Mouse (Mus musculus) intestine, postnatal 0 days (tissue): Measurements from ENCODE around the gene Gm49318. TPM values are rescaled to one million over a fixed set of nuclear protein-coding genes. Genes with fewer than 3 reads are reported as not detected.

ENCODE experiments used
- ATAC-seq: fragments of 200-750 bp; cut with Nextera tagmentation; 2 replicates; pipeline ENCODE4 v1.8.0; 2017; ENCODE audit warnings: mild to moderate bottlenecking, moderate TSS enrichment, moderate library complexity
- H3K27ac ChIP-seq: fragments of 300-500 bp; sonication (generic); 2 replicates; pipeline ENCODE4 v1.5.1; 2014; ENCODE audit warnings: mild to moderate bottlenecking, low read depth, low read length, moderate library complexity
- H3K27me3 ChIP-seq: fragments of 300-500 bp; sonication (generic); replicated peaks from 2 replicates; pipeline ENCODE4 v1.6.1; 2014; ENCODE audit warnings: low read length, mixed read lengths; ENCODE audit not compliant: control insufficient read depth, insufficient read depth
- H3K36me3 ChIP-seq: fragments of 300-500 bp; sonication (generic); 2 replicates; pipeline ENCODE4 v1.6.1; 2014; ENCODE audit warnings: mild to moderate bottlenecking, moderate library complexity; ENCODE audit not compliant: control insufficient read depth, insufficient read depth
- H3K4me1 ChIP-seq: fragments of 300-500 bp; sonication (generic); replicated peaks from 2 replicates; pipeline ENCODE4 v1.6.1; 2014; ENCODE audit warnings: antibody characterized with exemption, low read length, mixed read lengths; ENCODE audit not compliant: control insufficient read depth, insufficient read depth
- H3K4me2 ChIP-seq: fragments of 300-500 bp; sonication (generic); replicated peaks from 2 replicates; pipeline ENCODE4 v1.6.1; 2014; ENCODE audit warnings: low read depth, mild to moderate bottlenecking, moderate library complexity
- H3K4me3 ChIP-seq: fragments of 300-500 bp; sonication (generic); 2 replicates; pipeline ENCODE4 v1.5.1; 2014; ENCODE audit warnings: low read depth, low read length
- H3K9ac ChIP-seq: fragments of 300-500 bp; sonication (generic); 2 replicates; pipeline ENCODE4 v1.6.1; 2014; ENCODE audit warnings: mild to moderate bottlenecking, low read depth, low read length
- H3K9me3 ChIP-seq: fragments of 300-500 bp; sonication (generic); 2 replicates; pipeline ENCODE4 v1.6.1; 2016; ENCODE audit warnings: mixed run types; ENCODE audit not compliant: control insufficient read depth
- CTCF ChIP-seq: sonication (generic); IDR thresholded peaks from 2 replicates; pipeline ENCODE4 v1.5.1; 2016; ENCODE audit warnings: low read depth, mild to moderate bottlenecking, control low read depth, antibody characterized with exemption, moderate library complexity
- WGBS: fragments of 180-500 bp; shearing (Covaris S2); extraction: QIAGEN DNeasy Blood & Tissue Kit; methylation state at CpG from one replicate; pipeline ENCODE4 v1.1.7; 2014; 5-methylcytosine and 5-hydroxymethylcytosine counted together
- polyA plus RNA-seq: library from polyadenylated mRNA; unstranded; fragments of >200 nt; fragmentation: Nextera tagmentation; extraction: Ambion mirVana; gene quantifications from 2 replicates; pipeline ENCODE4 v1.2.1, GENCODE M21; 2015

Gene Gm49318
- polyA plus RNA-seq, 1 experiment from 2014 or later = not detected

DNA sequence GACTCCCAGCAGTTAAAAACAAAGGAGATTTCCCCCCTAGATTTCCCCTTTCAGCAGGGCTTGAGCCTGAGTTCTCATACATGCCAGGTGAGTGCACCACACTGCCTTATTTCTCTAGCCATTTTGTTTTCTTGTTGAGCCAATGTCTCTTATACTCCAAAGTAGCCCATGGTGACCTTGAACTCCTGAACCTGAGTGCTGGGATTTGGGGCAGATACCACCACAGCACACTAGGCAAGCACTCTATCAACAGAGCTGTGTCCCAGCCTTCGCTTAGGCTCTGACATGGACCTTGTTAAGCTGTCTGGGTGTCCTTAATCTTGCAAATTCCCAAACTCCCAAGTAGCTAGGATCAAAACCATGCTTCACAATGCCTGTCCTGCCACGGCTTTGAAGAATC is 29.2 kb downstream of the Gm49318 start:
- Histone ChIP-seq H3K9me3 (no peaks in the 10 kb centered on the region), H3K9ac (no peak overlapping the region), H3K4me3 (no peak overlapping the region), H3K4me1 (no peaks in the 10 kb centered on the region), H3K27ac (no peak overlapping the region), H3K4me2 (no peak overlapping the region), H3K27me3 (no peaks in the 10 kb centered on the region), H3K36me3 (no peaks in the 10 kb centered on the region)
- ATAC-seq = no peak
- TF ChIP-seq CTCF = no peak
- 61% methylated on average over 2 of the region's 2 CpGs for WGBS

DNA sequence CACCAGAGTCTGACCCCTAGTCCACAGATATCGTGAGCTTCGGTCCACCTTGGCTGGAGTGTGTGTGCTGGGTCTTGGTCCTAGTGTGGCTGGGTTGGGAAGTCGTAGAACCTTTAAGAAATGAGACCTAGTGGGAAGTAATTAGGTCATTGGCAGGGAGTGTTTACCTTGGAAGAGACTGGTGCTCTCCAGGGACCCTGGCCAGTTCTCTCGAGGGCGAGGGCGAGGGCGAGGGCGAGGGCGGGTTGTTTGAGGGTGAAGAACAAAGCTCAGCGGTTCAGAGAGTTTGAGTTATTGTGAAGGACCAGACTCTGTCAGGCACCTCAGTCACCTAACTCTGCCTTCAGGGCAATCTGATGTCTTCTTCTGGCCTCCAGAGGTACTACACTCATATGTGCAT is 33.2 kb downstream of the Gm49318 start:
- Histone ChIP-seq H3K4me2 (no peak overlapping the region), H3K4me3 (no peak overlapping the region), H3K27me3 (no peaks in the 10 kb centered on the region), H3K9me3 (no peaks in the 10 kb centered on the region), H3K36me3 (no peaks in the 10 kb centered on the region), H3K9ac (no peak overlapping the region), H3K27ac (no peak overlapping the region), H3K4me1 (no peaks in the 10 kb centered on the region)
- 64% methylated on average over 10 of the region's 10 CpGs for WGBS
- no peak for ATAC-seq
- no peak for TF ChIP-seq CTCF

DNA sequence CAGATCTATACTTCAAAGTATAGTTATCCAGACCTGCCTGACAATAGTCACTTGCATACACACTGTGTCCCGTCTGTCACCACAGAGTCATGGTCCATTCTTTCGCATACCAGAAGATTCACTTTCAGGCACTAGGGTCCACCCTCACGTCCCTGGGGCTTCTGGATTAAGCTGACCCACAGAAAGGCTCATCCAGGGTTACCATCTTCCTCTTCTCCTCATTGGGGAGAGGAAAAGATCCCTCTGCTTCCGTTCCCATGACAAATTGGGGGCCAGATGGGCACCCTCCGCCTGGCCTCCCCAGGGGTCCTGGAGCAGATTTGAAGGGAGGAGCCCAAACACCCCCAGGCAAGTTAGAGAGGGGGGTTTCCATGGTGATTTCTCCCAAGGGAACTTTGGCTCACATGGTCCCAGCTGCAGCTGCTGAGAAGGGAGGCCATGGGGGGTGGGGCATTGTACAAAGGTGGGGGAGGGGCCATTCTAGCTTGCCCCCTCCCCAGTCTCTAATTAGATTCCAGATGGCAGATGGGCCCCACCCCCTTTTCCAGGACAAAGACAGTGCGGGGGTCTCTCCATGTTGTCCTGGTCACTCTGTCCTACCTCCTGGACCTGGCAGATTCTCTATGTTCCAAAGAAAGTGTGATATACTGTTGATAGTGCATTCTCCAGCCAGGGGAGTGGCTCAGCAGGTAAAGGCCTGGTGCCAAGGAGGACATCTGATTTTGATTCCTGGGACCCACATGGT is 35.6 kb downstream of the Gm49318 start:
- 60% methylated on average over 6 of the region's 6 CpGs for WGBS

DNA sequence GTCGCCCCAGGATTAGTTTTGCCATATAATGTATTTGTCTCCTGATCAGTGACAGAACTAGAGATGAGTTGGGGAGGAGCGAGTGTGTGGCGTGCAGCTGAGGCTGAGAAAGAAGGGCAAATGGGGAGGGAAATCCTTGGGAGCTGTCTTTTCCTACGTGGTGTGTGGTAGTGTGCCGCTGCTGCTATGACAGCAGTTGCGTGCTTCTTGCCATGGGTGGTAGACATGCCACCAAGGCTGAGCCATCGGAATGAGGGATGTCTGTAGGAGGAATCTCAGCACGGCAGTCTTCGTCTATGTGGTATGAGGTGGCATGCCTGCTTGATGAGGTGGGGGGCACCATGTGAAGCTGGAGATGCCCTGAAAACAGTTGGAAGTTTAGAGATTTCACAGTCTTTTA is 40.7 kb downstream of the Gm49318 start:
- no peak overlapping the region for H3K27ac ChIP-seq
- ATAC-seq = no peak
- no peaks in the 10 kb centered on the region for H3K27me3 ChIP-seq
- no peaks in the 10 kb centered on the region for H3K9me3 ChIP-seq
- no peaks in the 10 kb centered on the region for H3K4me1 ChIP-seq
- no peak overlapping the region for H3K4me3 ChIP-seq
- no peak for TF ChIP-seq CTCF
- WGBS = 92% methylated on average over 9 of the region's 9 CpGs
- no peak overlapping the region for H3K9ac ChIP-seq
- H3K36me3 ChIP-seq = no peaks in the 10 kb centered on the region
- H3K4me2 ChIP-seq = no peak overlapping the region

More for the DNA sequence above, 35.6 kb downstream of the Gm49318 start:
- no peak overlapping the region for H3K4me2 ChIP-seq
- H3K9ac ChIP-seq = no peak overlapping the region
- H3K27me3 ChIP-seq = no peaks in the 10 kb centered on the region
- TF ChIP-seq CTCF = no peak
- ATAC-seq = no peak
- no peak overlapping the region for H3K27ac ChIP-seq
- H3K4me3 ChIP-seq = no peak overlapping the region
- H3K9me3 ChIP-seq = no peaks in the 10 kb centered on the region
- H3K36me3 ChIP-seq = no peaks in the 10 kb centered on the region
- H3K4me1 ChIP-seq = no peaks in the 10 kb centered on the region

DNA sequence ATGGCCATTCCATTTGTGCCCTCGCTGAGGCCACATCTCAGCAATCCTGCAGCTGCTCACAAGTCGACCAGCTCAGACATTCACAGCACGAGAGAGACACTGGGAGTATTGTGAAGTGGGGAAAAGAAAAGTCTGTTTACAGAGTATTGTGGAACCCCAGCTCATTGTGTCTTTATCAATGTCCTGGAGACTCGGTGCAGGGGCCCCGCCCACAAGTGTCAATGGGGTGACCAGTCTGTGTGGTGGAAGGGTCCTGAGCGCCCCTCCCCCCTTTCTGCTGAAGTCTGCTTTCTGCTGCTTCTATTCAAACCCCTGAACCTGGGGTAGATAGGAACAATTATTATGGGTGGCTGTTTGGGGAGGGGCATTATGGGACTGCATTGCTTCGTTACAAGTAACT is 42.6 kb downstream of the Gm49318 start:
- no peaks in the 10 kb centered on the region for H3K9me3 ChIP-seq
- H3K9ac ChIP-seq = no peak overlapping the region
- no peaks in the 10 kb centered on the region for H3K36me3 ChIP-seq
- no peak overlapping the region for H3K27ac ChIP-seq
- 33% methylated on average over 7 of the region's 7 CpGs for WGBS
- TF ChIP-seq CTCF = no peak
- no peak overlapping the region for H3K4me2 ChIP-seq
- no peaks in the 10 kb centered on the region for H3K27me3 ChIP-seq
- no peak overlapping the region for H3K4me3 ChIP-seq
- H3K4me1 ChIP-seq = no peaks in the 10 kb centered on the region
- no peak for ATAC-seq

DNA sequence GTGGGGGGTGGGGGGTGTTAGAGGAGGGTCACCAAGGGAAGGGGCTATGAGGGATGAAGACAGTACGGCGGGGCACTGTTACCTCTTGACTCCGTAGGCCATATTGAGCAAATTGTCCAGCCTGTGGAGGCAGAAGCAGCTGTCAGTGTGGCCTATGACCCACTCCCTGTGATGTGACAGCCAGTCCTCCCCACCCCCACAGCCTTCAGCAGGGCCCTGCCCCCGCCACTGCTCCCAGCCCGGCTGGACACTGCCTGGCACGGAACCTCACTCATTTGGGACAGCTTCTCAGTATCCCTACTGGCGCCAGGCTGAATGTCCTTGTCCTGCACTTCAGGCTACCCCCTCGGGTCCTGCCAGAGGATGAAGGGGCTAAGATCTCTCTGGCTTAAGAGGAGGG is 46.5 kb downstream of the Gm49318 start:
- Histone ChIP-seq H3K27me3 (no peaks in the 10 kb centered on the region), H3K36me3 (no peaks in the 10 kb centered on the region), H3K9ac (no peak overlapping the region), H3K4me2 (no peak overlapping the region), H3K9me3 (no peaks in the 10 kb centered on the region), H3K4me1 (no peaks in the 10 kb centered on the region), H3K27ac (no peak overlapping the region), H3K4me3 (no peak overlapping the region)
- no peak for TF ChIP-seq CTCF
- WGBS = 61% methylated on average over 8 of the region's 8 CpGs
- ATAC-seq = no peak
